Mouse (Mus musculus) brain, embryonic 14.5 days (tissue): Measurements from ENCODE around the gene Rmi2. TPM values are rescaled to one million over a fixed set of nuclear protein-coding genes. Genes with fewer than 3 reads are reported as not detected.
A peak's percentile ranks its signal among the peaks of the same experiment; 100 is the strongest.

Experiments
- DNase-seq: peaks from one replicate; pipeline ENCODE4 v3.0.0-alpha.2; 2011; ENCODE audit warnings: low read depth
- CTCF ChIP-seq: fragments of 200-500 bp; IDR thresholded peaks from 2 replicates; pipeline ENCODE4 v1.5.1; 2012; ENCODE audit warnings: inconsistent platforms, mild to moderate bottlenecking, moderate library complexity, borderline replicate concordance; ENCODE audit not compliant: insufficient read depth, insufficient read length; ENCODE audit errors: extremely low read depth
- POLR2A ChIP-seq: fragments of 200-500 bp; IDR thresholded peaks from 2 replicates; pipeline ENCODE4 v1.6.1; 2012; ENCODE audit warnings: mild to moderate bottlenecking, inconsistent platforms, borderline replicate concordance; ENCODE audit not compliant: poor library complexity, insufficient read depth, insufficient read length, severe bottlenecking; ENCODE audit errors: extremely low read depth
- polyA plus RNA-seq: library from polyadenylated mRNA; depleted of rRNA; stranded (reverse); fragments of >200 nt; gene quantifications from 2 replicates; pipeline ENCODE4 v1.2.3, GENCODE M21; 2012

Gene Rmi2
- polyA plus RNA-seq, 1 experiment = 2.3 TPM

DNA sequence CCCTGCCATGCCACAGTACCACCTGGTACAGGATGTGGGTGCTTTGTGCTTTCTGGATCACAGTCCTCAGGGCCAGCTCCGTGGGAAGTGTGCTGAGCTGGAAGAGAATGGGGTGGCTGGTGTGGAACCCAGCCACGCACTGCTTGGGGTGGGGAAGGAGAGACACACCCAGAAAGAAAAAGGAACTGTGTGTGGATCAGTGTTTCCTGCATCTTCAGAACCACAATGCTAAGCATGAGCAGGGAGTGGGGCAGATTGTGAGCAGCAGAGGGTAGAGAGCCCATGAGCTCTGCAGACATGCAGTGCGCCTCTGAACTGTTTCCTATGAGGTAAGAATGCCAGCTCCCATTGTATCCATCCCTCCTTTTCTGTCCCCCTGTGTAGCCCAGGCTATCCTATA is 43.4 kb downstream of the Rmi2 start:
- DNase-seq = no peak
- TF ChIP-seq CTCF (no peak), POLR2A (no peak)

DNA sequence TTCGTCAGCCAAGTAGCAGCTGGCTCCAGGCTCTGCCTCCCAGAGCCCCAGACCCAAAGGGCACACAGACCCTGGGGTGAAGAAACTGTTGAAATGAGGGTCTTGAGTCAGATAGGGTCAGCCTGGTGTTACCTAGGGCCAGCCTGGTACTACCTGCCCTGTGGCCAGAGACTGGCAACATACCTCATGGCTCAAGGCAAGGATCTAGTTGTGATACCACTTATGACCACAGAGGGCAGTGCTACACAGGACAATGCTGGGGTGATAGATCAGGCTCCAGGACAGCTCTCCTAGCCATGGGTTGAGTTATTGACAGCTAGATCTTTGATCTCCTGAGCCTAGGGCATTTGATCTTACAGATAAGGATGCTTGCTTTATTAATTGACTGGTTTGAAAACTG is 44.6 kb downstream of the Rmi2 start:
- no peak for TF ChIP-seq POLR2A
- TF ChIP-seq CTCF = peak; percentile 76; the same call in 1 of the 2 replicates
- peak; percentile 64 for DNase-seq

GRCm38 (mm10) chr16:10881231-10881962 is 46.5 kb downstream of the Rmi2 start:
- no peak for TF ChIP-seq POLR2A
- TF ChIP-seq CTCF = no peak
- peak; percentile 57 for DNase-seq

DNA sequence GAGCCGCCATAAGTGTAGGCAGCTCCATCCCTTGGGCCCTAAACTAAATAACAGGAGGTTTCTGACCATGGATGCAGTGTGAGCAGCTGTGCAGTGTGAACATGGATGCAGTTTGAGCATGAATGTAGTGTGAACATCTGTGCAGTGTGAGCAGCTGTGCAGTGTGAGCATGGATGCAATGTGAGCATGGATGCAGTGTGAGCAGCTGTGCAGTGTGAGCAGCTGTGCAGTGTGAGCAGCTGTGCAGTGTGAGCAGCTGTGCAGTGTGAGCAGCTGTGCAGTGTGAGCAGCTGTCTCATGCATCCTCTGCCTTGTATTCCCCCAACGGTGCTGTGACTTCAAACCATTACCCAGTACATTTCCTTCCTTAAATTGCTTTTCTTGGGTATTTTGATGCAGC is 52.6 kb downstream of the Rmi2 start:
- TF ChIP-seq CTCF (no peak), POLR2A (no peak)
- DNase-seq = no peak

DNA sequence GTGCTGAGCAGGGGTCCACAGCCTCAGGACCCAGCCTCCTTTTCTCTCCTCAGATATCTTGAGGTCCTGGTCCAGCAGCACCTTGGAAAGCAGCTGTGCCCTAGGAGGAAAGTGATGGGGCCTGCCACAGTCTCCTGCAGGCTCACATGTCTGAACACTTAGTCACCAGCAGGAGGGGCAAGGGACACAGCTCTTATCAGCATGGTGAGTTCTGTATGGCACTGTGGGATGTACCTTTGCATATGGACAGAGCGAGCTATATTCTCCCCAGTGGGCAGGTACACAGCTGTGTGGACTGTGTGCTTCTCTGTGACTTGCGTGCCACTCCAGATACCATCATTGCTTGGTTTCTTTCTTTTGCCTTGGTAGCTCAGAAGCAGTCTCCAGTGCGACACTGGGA is 55.5 kb downstream of the Rmi2 start:
- peak; percentile 59 for DNase-seq
- TF ChIP-seq POLR2A (no peak), CTCF (peak; percentile 52; the same call in 1 of the 2 replicates)

DNA sequence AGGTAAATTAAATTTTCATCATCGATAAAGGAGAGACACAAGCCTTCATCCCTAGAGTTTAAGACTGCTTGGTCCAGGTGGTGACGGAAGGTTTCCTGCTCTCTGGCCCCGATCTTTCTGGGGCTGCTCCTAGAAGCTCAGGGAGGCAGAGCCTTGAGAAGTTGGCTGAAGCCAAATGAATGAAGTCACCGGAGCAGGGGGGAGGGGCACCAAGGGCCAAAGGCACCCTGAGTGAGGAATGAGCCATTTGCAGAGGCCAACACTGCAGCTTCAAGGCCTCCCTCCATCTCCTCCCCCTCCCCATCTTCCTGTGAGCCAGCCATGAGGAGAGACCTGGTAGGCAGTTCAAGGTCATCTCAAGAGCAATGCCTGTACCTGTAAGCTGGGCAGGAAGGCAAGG is 58.3 kb downstream of the Rmi2 start:
- no peak for TF ChIP-seq CTCF
- no peak for DNase-seq

DNA sequence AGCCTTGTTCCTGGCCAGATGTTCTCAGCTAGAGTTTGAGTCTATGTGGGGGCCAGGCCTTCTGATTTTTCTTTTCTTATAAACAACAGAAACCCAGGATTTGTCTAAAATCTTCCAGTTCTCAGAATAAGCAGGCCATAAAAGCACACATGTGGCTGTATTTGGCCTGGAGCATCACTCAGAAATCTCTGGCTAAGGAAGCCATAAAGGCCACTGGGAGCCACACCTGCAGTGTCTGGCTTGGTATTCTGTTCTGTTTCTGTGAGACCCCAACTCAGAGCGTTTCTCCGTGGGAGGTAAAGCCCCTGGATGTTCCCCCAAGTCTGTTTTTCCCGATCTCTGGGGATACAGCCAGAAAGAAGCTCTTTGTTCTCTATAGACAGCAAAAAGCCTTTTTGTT is 61.0 kb downstream of the Rmi2 start:
- TF ChIP-seq POLR2A (no peak), CTCF (no peak)
- no peak for DNase-seq

GRCm38 (mm10) chr16:10897372-10897771 is 62.5 kb downstream of the Rmi2 start:
- peak; percentile 40 for DNase-seq
- TF ChIP-seq CTCF = no peak
- TF ChIP-seq POLR2A = no peak

DNA sequence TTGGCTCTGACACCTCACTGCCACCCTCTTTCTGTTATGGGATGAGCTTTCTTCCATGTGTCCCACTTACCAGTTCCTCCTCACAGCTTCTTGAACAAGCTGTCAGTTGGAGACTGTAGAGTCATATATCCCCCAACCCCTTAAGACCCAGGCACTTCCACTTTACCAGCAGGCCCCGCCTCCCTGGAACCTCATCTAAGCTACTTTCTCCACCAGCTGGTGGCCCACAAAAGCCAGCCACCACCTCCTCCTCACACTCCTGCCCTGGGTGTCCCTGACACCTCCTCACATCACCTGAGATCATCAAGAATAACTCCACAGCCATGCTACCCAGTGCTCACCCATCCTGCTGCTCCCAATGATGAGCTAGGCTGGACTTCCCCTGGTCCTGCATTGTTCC is 65.9 kb downstream of the Rmi2 start:
- no peak for TF ChIP-seq CTCF
- TF ChIP-seq POLR2A = no peak
- DNase-seq = no peak

GRCm38 (mm10) chr16:10901956-10902355 is 67.1 kb downstream of the Rmi2 start:
- no peak for DNase-seq
- TF ChIP-seq CTCF (no peak), POLR2A (no peak)

DNA sequence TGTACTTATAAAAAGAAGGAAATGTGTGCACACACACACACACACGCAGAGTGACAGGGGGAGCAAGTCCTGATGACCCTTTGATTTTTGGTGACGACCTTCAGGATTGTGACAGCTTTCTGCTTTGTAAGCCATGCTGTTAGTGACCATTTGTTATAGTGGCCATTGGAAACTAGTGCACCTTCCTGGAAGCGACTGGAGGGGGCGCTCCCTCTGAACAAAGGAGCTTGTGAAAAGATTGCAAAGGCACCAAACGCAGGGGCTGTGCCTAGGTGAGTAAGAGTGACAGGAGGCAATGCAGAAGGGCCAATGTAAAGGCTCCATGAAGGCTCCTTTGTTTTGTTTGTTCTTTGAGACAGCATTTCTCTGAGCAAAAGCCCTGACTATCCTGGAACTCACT is 68.0 kb downstream of the Rmi2 start:
- no peak for DNase-seq
- TF ChIP-seq CTCF = no peak
- no peak for TF ChIP-seq POLR2A

DNA sequence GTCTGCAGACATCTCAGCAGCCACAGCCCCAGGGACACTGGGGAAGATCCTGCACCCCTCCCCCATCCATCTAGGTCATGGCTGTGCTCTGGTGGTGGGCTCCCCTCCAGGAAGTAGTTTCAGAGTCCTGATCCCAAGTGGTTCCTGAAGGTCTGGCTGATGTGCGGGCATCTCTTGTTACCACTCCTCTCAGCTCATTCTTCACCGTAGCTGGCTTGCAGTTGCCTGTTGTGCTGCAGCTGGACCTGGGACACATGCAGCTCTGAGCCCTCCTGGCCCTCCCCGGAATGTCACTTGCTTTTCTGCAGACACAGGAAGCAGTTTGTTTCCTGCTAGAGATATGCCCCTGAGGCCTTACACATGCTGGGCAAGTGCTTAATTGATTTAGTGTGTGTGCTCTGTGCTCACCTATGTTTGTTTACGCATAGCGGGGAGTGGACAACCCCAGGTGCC is 70.8 kb downstream of the Rmi2 start:
- no peak for DNase-seq

More for the DNA sequence above, 70.8 kb downstream of the Rmi2 start:
- TF ChIP-seq POLR2A (no peak), CTCF (no peak)
